Mouse (Mus musculus): ENCODE data around the gene Rbfox3. TPM values are rescaled to one million over a fixed set of nuclear protein-coding genes. Genes with fewer than 3 reads are reported as not detected.

Rbfox3 gene
- total and polyA plus RNA-seq, 2 experiments from 2014 or later: 60.3 to 73.3 TPM

GRCm38 (mm10) chr11:118553001-118553400 lies 358.4 kb downstream of the Rbfox3 start:
- Histone ChIP-seq H3K4me3 (ENCODE audit: low read depth, low read length) (no peak overlapping the region), H3K9ac (replicated peaks; ENCODE audit: low read length, poor library complexity, severe bottlenecking) (no peak overlapping the region), H3K36me3 (ENCODE audit: insufficient read depth, low read length) (no peaks in the 10 kb centered on the region), H3K27ac (ENCODE audit: low read depth, low read length) (no peak overlapping the region), H3K4me1 (ENCODE audit: insufficient read depth, low read length) (peaks cover 9% of the 10 kb centered on the region; the same call in 1 of the 2 replicates), H3K9me3 (ENCODE audit: low read length) (no peaks in the 10 kb centered on the region), H3K27me3 (ENCODE audit: insufficient read depth, low read length) (no peaks in the 10 kb centered on the region), H3K4me2 (ENCODE audit: low read depth, low read length, poor library complexity, severe bottlenecking) (no peak overlapping the region)
- no peak for DNase-seq (ENCODE audit: low spot score)
- TF ChIP-seq CTCF (IDR thresholded peaks at IDR 0.05): no peak
- WGBS: 55% methylated on average over 6 of the region's 6 CpGs
- no peak for ATAC-seq (ENCODE audit: low FRiP score)

GRCm38 (mm10) chr11:118552478-118552877 lies 358.9 kb downstream of the Rbfox3 start:
- ATAC-seq (ENCODE audit: low FRiP score) (no peak), DNase-seq (ENCODE audit: low spot score) (no peak)
- Histone ChIP-seq H3K9ac (replicated peaks; ENCODE audit: low read length, poor library complexity, severe bottlenecking) (no peak overlapping the region), H3K36me3 (ENCODE audit: insufficient read depth, low read length) (no peaks in the 10 kb centered on the region), H3K4me2 (ENCODE audit: low read depth, low read length, poor library complexity, severe bottlenecking) (no peak overlapping the region), H3K27ac (ENCODE audit: low read depth, low read length) (no peak overlapping the region), H3K9me3 (ENCODE audit: low read length) (no peaks in the 10 kb centered on the region), H3K4me3 (ENCODE audit: low read depth, low read length) (no peak overlapping the region), H3K4me1 (ENCODE audit: insufficient read depth, low read length) (peaks cover 9% of the 10 kb centered on the region; the same call in 1 of the 2 replicates), H3K27me3 (ENCODE audit: insufficient read depth, low read length) (no peaks in the 10 kb centered on the region)
- TF ChIP-seq CTCF (IDR thresholded peaks at IDR 0.05): no peak
- WGBS: 51% methylated on average over 3 of the region's 4 CpGs

- no peak overlapping the region for H3K9ac ChIP-seq (replicated peaks; ENCODE audit: low read length, poor library complexity, severe bottlenecking)
- no peak for DNase-seq (ENCODE audit: low spot score)
- no peak overlapping the region for H3K4me3 ChIP-seq (ENCODE audit: low read depth, low read length)
- H3K27ac ChIP-seq (ENCODE audit: low read depth, low read length): no peak overlapping the region
- peaks cover 9% of the 10 kb centered on the region; the same call in 1 of the 2 replicates for H3K4me1 ChIP-seq (ENCODE audit: insufficient read depth, low read length)
- no peak for ATAC-seq (ENCODE audit: low FRiP score)
- no peaks in the 10 kb centered on the region for H3K27me3 ChIP-seq (ENCODE audit: insufficient read depth, low read length)
- TF ChIP-seq CTCF (IDR thresholded peaks at IDR 0.05): no peak
- no peaks in the 10 kb centered on the region for H3K36me3 ChIP-seq (ENCODE audit: insufficient read depth, low read length)
- 48% methylated on average over 3 of the region's 3 CpGs for WGBS
- no peaks in the 10 kb centered on the region for H3K9me3 ChIP-seq (ENCODE audit: low read length)
- no peak overlapping the region for H3K4me2 ChIP-seq (ENCODE audit: low read depth, low read length, poor library complexity, severe bottlenecking)
These were observed 359.7 kb downstream of the Rbfox3 start for GRCm38 (mm10) chr11:118551705-118552104.

- Histone ChIP-seq H3K4me2 (ENCODE audit: low read depth, low read length, poor library complexity, severe bottlenecking) (no peak overlapping the region), H3K9ac (replicated peaks; ENCODE audit: low read length, poor library complexity, severe bottlenecking) (no peak overlapping the region), H3K36me3 (ENCODE audit: insufficient read depth, low read length) (no peaks in the 10 kb centered on the region), H3K4me3 (ENCODE audit: low read depth, low read length) (no peak overlapping the region), H3K9me3 (ENCODE audit: low read length) (no peaks in the 10 kb centered on the region), H3K27me3 (ENCODE audit: insufficient read depth, low read length) (no peaks in the 10 kb centered on the region), H3K4me1 (ENCODE audit: insufficient read depth, low read length) (peaks cover 9% of the 10 kb centered on the region; the same call in 1 of the 2 replicates), H3K27ac (ENCODE audit: low read depth, low read length) (no peak overlapping the region)
- DNase-seq (ENCODE audit: low spot score): no peak
- TF ChIP-seq CTCF (IDR thresholded peaks at IDR 0.05): no peak
- ATAC-seq (ENCODE audit: low FRiP score): no peak
- 23% methylated on average over 17 of the region's 17 CpGs for WGBS
These were observed 360.4 kb downstream of the Rbfox3 start for GRCm38 (mm10) chr11:118550773-118551520.

- no peak overlapping the region for H3K4me2 ChIP-seq (ENCODE audit: low read depth, low read length, poor library complexity, severe bottlenecking)
- no peaks in the 10 kb centered on the region for H3K36me3 ChIP-seq (ENCODE audit: insufficient read depth, low read length)
- DNase-seq (ENCODE audit: low spot score) (no peak), ATAC-seq (ENCODE audit: low FRiP score) (no peak)
- no peaks in the 10 kb centered on the region for H3K9me3 ChIP-seq (ENCODE audit: low read length)
- no peak for TF ChIP-seq CTCF (IDR thresholded peaks at IDR 0.05)
- H3K9ac ChIP-seq (replicated peaks; ENCODE audit: low read length, poor library complexity, severe bottlenecking): no peak overlapping the region
- H3K4me3 ChIP-seq (ENCODE audit: low read depth, low read length): no peak overlapping the region
- peaks cover 5% of the 10 kb centered on the region for H3K4me1 ChIP-seq (ENCODE audit: insufficient read depth, low read length)
- WGBS: 88% methylated on average over 9 of the region's 9 CpGs
- H3K27me3 ChIP-seq (ENCODE audit: insufficient read depth, low read length): no peaks in the 10 kb centered on the region
- no peak overlapping the region for H3K27ac ChIP-seq (ENCODE audit: low read depth, low read length)
These were observed 363.2 kb downstream of the Rbfox3 start for GRCm38 (mm10) chr11:118548242-118548641.

GRCm38 (mm10) chr11:118546269-118546668 lies 365.1 kb downstream of the Rbfox3 start:
- no peaks in the 10 kb centered on the region for H3K27me3 ChIP-seq (ENCODE audit: insufficient read depth, low read length)
- TF ChIP-seq CTCF (IDR thresholded peaks at IDR 0.05): no peak
- no peak overlapping the region for H3K4me3 ChIP-seq (ENCODE audit: low read depth, low read length)
- peaks cover 2% of the 10 kb centered on the region for H3K4me1 ChIP-seq (ENCODE audit: insufficient read depth, low read length)
- DNase-seq (ENCODE audit: low spot score): no peak
- no peaks in the 10 kb centered on the region for H3K9me3 ChIP-seq (ENCODE audit: low read length)
- H3K36me3 ChIP-seq (ENCODE audit: insufficient read depth, low read length): no peaks in the 10 kb centered on the region
- whole genome bisulfite sequencing: 76% methylated on average over 8 of the region's 8 CpGs
- ATAC-seq (ENCODE audit: low FRiP score): no peak
- no peak overlapping the region for H3K4me2 ChIP-seq (ENCODE audit: low read depth, low read length, poor library complexity, severe bottlenecking)
- H3K27ac ChIP-seq (ENCODE audit: low read depth, low read length): no peak overlapping the region
- no peak overlapping the region for H3K9ac ChIP-seq (replicated peaks; ENCODE audit: low read length, poor library complexity, severe bottlenecking)
